Mouse (Mus musculus): ENCODE results near the gene Zfp334.

Zfp334 gene

DNA sequence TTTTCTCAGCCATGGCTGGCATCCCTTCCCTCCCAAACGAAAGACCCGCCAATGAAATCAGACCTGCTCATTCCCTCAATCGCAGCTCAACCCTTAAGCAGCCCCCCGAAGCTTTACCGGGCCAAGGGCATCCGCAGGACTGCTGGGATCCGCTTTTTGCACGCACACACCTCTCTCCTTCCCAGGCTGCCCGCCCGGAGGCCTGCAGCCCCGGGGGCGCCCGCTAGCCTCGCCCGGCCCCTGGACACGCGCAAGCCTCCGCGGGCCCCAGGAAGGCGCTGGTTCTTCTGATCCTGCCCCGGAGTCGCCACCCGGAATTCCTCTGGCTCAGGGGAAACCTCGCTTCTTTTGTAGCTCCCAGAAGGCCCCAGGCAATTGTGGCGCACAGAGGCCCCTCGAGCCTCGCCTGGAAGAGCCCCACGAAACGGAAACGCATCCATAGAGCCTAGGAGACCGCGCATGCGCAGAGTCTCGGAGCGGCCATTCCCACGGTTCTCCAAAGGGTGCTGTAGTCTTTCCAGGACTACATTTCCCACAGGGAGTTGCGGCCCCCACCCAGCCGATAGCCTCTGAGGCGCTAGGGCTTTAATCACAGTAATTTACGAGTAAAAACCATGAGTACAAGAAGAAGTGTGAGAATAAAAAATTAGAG, at the start of gene Zfp334:
TSS of gene Zfp334 (minus strand) at position 416 of the 652 bp plus-strand sequence.
- DNase-seq = peak; percentile 99

DNA sequence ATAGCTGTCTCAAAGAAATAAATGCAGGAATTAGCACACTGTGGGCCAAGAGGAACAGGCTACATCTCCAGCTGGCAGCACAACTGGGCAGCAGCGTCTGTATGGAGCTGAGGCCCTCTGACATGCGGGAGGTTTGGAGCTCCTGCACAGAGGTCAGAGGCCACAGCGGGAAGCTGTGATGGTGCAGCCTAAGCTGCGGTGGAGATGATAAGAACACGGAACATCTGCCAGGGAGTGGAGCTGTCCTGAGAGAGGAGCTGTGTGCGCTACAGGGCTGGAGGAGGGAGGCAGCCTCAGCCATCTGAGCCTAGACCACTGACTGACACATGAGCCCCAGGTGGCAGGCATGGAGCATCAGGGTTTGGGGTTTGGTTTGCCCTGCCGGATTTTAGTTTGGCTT, 40.6 kb upstream of the Zfp334 start:
- no peak for DNase-seq

DNA sequence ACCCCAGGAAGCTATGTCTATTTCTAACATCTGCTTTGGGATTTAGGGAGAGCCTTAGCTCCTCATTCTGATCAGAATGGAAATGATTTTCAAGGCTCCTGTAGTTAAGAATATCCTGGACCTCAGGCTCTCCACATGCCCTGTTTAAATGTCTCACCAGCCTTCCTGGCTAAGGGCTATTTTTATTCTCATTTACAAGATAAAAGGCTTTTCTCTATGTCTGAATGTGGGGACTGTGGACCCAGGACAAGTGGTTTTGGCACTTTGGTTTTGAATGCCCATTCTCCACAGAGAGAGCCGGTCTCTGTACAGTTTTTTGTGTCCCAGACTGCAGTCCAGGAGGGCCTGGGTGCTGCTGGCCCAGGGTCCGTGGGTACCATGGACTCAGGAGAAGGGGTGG, 32.1 kb upstream of the Zfp334 start:
- DNase-seq = no peak

DNA sequence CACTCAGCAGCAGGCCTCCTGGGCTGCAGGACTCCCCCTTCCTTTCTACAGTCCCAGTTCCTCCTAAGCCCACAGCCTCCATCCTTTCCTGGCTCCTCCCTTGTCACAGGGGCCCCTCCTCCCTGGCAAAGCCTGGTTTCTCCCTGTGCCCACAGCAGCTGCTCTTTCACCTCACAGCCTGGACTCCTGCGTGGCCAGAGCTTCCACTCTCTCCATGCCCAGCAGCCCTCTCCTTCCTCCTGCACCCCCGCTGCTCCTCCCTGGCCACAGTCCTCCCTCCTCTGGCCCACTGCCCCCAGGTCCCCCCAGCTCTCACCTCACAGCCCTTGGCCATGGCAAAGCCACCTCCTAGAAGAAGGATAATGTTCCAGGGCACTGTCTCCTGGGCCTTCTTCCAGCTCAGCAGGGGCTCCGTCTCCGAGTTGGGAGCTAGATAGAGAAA, 31.6 kb upstream of the Zfp334 start:
- no peak for DNase-seq

DNA sequence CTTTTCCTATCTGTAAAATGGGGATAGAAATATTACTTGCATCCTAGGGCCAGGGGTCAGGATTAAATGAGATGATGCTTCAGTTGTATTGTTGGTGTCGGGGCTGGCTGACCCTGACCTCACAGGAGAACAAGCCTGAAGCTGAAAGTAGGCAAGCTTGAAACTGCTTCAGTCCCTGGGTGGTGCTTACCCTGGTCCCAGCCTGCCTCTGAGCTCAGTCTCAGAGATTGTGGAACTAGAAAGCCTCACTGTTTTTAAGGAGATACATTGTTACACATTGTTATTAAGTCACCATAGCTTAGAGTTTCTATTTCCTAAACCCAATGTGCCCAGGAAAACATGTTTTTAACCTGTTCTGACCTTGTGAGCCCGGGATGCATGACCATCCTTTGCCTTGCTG, 30.5 kb upstream of the Zfp334 start:
- no peak for DNase-seq

DNA sequence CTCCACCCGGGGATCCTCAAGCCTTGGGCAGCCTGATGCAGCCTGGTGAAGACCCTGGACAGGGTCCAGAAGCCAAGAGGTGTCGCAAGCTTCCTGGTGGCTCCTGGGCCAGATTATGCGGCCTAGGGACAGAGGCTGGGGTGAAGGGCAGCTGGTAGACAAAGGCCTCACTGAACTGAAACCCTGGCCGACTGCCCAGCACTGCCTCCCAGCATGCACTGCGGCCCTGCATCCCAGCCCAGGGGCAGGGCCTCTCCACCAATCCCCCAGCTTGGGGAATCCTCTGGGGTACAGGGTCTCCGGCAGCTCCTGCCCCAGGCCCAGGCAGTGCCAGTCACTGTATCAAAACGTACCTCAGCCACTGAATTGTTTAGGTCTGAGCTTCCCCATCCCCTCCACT, 29.2 kb upstream of the Zfp334 start:
- peak; percentile 90 for DNase-seq

DNA sequence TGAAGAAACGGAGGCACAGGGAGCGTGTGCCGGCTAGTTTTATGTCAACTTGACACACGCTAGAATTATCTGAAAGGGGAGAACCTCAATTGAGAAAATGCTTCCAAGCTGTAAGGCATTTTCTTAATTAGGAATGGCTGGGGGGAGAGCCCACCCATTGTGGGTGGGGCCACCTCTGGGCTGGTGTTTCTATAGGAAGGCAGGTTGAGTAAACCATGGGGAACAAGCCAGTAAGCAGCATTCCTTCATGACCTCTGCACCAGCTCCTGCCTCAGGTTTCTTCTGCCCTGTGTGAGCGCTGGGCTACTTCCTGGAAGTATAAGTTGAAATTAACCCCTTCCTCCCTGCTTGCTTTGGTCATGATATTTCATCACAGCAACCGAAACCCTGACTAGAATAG, 27.7 kb upstream of the Zfp334 start:
- DNase-seq = no peak

DNA sequence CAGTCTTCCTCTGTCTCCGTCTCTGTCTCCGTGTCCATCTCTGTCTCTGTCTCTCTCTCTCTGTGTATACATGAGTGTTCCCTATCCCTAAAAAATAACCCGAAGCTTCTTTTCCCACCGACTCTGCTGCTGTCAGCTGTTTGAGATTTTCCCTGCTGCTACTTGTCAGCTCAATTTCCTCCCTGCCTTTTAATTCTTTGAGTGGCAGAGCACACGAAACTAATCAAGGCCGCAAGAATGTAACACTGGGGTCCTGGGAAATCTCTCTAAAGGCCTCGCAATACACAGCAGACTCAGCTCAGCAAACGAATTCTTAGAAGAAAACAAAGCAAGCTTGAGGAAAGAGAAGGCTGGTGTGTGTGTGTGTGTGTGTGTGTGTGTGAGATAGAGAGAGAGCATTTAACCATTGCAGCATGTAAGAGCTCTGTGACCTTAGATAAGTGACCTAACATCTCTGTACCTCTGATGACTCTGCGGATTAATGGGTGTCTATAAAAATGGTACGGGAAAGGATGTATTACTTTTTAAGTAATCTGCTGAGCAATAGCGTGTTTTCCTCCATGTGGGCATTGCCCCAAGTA, 27.2 kb upstream of the Zfp334 start:
- DNase-seq = no peak

DNA sequence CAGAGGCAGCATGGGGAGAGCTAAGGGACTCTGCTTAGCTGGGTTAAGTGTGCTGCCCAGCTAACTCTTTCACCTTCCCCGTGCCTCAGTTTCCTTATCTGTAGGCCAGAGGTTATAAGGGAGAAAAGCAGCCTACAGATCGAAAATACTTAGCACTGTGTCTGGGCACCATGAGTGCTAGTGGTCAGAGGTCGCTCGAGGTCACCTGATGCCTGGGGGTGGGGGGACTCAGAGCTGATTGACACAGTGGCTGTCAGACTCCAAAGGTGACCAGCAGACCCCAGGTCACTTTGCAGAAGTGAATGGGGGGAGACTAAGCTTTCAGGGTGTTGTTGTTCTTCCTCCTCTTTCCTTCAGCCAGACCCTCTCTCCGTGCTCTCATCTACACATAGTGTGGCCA, 26.3 kb upstream of the Zfp334 start:
- peak; percentile 86 for DNase-seq

DNA sequence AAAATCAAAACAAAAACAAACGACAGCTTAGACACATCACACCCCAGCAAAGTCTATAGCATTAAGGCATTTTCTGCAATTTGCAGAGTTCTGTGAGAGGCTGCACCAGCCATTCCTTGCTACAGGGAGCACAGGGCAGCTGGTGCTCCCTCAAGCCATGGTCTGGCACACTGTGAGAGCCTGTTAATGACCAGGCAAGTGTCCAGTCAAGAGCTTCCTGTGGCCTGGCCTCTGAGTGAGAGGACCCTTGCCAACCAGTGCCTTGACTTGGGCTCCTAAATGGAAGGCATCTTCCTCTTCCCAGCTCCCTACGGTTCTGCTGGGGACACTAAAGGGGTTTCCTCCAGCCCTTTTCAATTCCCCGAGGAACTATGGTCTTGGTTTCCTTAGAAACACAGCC, 25.8 kb upstream of the Zfp334 start:
- DNase-seq = no peak

DNA sequence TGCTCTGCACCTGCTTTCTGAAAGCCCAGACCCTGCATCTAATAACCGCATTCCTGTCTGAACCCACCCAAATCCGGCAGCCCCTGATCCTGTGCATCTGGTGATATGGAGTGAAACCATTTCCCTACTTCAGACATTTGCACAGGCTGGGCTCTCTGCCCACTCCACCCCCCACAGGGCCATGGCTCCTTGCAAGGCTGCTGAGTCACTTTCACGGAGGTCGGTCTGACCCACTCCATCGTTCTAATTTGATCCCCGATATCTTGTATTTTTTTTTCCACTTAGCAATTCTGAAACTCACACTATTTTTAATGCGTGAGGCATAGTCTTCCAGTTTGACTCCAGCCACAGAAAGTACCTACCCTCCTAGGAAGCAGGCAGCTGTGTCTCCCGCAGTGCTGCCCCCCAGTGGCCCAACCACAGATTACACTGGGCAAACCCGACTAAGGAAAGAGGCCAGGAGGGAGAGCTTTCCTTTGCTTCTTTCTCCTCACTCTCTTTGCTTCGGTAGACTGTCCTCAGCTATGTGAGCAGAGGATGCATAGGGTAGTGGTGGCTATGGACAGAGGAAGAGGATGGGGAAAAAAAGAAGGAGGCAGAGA, 19.7 kb upstream of the Zfp334 start:
- DNase-seq = peak; percentile 95

DNA sequence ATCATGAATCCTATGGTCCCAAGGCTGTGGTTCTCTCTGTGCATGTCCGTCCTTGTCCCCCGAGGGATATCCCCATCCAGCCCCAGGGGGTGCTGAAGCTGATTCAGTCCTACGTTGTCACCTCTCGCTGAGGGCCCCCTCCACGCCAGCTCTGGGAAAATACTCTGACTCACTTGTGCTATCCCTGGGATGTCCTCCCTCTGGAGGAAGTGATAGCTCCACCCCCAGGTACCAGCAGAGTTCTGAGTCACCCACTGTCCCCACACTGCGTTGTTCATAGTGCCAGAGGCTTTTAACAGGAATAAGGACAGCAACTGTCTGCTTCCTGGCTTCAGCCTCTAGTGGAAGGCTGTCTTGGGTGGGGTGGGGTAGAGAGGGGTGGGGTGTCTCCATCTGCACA, 17.3 kb upstream of the Zfp334 start:
- DNase-seq = peak; percentile 94

DNA sequence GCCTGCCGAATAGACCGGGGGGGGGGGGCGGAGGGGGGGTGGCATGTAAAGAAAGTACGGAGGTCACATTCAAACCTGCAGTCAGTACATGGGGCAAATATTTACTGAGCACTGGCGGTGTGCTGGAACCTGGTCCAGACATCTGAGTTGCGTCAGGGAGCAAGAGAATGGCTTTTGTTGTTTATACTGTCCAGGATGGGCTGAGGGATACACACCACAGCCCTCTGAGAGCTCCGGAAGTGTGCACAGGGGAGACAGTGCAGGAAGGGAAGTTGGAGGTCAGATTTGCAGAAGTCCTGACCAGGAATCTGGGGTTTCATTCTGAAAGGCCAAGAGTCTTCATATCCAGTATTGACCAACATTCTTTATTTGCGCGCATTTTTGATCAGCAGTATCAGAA, 16.9 kb upstream of the Zfp334 start:
- DNase-seq = peak; percentile 95

DNA sequence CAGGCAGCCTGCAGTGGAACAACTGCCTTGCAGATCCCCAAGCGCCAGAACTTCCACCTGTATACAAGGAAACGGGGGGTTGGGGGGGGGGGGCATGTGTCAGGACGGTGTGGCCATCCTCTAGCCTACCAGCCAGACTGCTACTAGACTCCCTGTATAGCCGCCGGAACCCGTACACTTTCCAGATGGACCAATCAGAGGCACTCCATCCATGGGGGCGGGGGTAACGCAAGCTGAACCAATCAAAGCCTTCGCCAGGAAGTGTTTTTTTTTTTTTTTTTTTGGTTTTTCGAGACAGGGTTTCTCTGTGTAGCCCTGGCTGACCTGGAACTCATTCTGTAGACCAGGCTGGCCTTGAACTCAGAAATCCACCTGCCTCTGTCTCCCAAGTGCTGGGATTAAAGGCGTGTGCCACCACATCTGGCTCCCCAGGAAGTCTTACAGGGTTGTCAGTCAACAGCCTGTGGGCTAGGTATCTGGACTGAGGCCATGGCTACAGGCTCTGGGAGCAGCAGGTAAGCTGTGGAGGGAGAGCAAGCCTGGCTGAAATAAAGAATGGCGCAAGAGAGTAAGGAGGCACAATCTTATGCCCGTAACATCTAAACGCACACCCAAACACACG, 10.2 kb upstream of the Zfp334 start:
- no peak for DNase-seq

DNA sequence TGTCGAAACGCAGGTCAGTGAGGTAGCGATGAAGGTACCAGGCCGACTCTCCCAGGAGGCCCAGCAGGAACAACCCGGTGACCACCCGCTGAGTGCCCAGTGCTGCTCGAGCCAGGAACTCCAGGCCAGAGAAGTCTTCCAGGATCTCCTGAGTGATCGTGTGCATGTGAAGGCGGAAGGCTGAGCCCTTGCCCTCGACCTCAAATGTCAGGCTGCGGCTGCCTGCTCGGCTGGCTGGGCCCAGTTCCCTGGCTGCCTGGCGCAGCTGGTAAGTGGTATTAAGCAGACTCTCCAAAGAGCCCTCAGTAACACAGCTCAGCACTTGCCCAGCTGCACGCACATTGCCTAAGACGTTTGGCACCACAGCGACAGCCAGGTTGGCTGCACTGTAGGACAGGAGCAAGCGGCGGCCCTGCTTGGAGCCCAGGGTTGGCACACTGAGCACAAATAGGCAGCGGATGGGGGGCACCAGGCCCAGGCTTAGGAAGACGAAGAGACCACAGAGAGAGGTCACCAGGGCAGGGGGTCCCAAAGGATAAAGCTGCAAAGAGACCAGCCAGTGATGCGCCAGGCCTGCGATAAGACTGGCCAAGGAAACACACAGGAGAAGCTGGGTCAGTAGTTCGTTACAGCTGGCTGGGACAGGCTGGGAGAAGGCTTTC, 9.6 kb upstream of the Zfp334 start:
- DNase-seq = peak; percentile 92

DNA sequence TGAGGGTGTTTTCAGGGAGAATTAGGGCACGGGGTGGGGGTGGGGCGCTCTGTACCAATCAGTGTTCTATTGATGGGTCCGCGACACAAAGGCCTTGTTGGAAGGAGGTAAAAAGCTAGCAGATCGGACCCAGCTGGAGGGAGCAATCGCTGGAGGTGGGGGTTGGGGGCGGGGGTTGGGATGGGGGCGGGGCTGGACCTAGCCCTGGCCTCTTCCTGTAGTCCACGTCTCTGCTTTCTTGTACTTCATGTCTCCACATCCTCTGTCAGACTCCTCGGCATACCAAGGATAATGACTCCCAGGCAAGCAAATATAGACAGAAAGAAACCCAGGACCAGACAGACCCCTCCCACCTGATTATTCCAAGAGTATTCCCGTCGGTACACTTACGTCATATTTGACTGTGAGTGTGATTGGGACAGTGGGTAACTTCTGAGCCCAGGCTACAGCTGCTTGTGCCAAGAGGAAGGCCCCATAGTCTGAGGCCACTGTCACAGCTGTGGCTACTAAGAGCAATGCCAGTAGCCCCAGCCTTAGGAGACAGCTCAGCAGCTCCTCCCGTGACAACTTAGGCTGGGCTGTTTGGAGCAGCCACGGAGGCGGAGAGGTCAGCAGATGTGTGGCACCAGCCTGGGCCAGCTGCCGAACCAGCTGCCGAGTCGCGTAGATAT, 8.9 kb upstream of the Zfp334 start:
- DNase-seq = peak; percentile 96

DNA sequence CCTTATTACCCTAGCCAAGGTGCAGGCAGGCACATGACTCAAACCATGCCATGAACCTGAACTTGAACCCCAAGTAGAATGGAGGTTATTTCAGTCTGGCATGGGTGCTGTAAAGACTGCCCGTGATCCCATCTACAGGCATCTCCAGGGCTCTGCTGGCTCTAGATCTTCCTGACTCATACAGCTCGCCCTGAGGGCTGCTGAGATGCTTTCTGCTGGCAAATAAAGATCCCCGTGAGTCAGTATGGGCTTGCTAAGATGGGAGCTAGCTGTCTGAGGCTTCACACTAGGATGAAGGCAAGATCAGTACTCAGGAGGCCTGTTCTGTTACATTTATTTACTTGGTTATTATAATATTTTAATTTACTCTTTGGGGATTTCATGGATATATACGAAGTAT, 4.1 kb upstream of the Zfp334 start:
- no peak for DNase-seq

DNA sequence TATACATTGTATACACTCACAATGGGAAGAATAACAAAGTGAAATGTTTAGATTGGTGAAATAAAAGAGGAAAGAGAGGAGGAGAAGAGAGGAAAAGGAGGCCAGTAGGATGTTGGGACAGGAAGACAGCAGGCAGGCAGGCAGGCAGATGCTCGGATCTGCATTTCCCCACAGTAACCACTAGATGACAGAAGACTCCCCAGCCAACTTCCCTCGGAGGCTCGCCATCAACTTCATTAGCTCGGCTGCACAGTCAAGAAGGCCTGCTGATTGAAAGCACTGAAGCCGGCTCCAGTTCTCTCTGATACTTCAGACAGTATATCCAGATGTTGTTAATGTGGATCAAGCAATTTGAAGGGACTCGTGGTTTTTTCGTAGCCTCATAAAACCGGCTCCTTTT, 3.5 kb upstream of the Zfp334 start:
- peak; percentile 92 for DNase-seq

DNA sequence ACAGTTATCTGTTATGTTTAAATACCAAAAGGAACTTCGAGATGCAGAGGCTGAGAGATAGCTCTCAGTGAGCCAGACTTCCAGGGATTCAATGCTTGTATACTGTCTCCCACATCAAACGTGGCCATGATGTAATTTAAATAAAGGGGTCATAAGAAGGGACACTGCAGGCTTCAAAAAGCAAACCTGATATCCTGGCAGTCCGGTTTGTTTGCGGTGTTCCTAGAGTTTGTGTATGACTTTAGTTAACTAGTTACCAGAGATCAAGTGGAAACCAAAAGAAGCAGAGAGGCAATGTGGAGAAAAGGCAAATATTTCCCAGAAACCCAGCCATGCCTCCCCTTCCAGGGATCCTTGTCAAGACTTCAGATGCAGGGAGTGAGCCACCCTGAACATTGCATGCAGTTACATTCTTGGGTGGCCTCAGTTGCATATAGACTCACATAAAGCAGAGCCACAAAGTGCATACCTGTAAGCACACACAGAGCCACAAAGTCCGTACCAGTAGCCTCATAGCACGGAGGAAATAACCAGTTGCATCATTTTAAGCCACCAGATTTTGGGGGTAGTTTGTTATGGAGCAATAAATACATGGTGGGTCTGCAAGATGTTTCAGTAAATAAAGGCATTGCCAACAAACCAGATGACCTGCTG, 1.4 kb upstream of the Zfp334 start:
- DNase-seq = peak; percentile 82

DNA sequence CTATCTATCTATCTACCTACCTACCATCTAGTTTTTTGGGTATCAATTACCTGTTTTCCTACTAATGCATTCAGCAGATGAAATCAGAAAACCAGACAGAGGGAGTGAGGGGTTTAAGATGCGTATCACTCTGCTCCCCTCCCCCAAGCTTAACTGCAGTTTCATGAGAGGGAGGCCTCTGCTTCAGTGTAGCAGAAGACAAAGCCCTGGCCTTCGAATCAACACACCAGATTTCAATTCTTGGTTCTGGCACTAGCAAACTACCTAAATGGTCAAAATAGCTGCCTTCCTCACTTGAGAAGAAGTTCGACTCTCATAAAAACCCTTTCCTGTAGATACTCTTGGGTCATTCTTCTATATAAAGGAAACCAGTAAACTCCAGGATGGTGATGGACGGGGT, 689 bp downstream of the Zfp334 start:
- DNase-seq = no peak

DNA sequence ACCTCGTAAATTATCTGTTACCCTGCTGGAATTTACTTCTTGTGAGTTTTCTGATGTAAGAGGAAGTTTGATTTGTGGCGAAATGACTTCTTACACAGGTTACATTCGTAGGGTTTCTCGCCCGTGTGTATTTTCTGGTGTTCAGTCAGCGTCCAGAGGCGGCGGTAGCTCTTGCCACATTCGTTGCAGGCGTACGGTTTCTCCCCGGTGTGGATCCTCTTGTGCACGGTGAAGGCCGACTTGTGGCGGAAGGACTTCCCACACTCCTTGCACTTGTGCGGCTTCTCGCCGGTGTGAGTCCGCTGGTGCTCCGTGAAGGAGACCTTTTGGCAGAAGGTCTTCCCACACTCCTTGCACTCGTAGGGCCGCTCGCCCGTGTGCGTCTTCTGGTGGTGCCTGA, 8.0 kb downstream of the Zfp334 start:
- DNase-seq = no peak

DNA sequence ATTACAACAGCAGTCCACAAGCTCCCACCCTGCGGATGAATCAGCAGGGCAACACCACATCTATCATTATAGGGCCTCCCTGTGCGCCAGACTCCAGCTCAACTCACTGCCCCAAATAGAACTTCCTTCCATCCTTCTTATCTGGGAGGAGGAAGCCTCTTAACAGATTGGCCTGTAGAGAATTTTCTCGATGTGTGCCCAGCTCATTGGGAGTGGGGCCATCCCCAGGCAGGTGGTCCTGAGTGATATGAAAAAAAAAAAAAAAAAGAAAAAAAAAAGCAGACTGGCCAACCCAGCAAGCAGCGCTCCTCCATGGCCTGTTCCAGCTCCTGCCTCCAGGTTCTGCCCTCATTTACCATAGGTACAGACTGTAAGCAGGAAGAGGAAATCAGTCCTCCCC, 12.1 kb downstream of the Zfp334 start:
- no peak for DNase-seq

DNA sequence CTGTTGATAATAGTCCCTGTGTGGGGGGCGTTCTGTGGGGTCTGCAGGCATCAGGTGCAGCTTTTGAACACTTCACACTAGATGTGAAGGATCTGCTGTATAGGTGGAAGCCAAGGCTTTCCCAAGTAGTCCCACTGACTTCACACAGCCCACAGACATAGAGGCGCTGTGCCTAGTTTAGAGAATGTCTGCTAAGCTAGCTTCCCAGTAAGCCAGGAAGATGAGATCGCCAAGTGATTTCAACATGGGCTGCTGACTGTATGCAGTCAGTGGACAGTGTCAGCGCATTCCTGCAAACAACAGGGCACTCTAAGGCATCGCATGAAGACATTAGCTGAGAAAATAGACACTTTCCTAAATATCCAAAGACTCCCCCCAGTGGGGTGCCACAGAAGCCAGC, 12.6 kb downstream of the Zfp334 start:
- no peak for DNase-seq
